Mouse (Mus musculus) limb, embryonic 12.5 days (tissue): ENCODE measurements around the gene Pmp22. TPM values are rescaled to one million over a fixed set of nuclear protein-coding genes. Genes with fewer than 3 reads are reported as not detected.

Source experiments
- ATAC-seq: fragments of 200-750 bp; cut with Nextera tagmentation; 2 replicates; pipeline ENCODE4 v1.8.0; 2017; ENCODE audit warnings: low read depth, moderate TSS enrichment; ENCODE audit not compliant: insufficient number of reproducible peaks, insufficient read depth, low FRiP score, low TSS enrichment
- H3K27ac ChIP-seq: fragments of 300-500 bp; sonication (generic); 2 replicates; pipeline ENCODE4 v1.5.1; 2016; ENCODE audit warnings: mild to moderate bottlenecking, moderate library complexity
- H3K27me3 ChIP-seq: fragments of 300-500 bp; sonication (generic); 2 replicates; pipeline ENCODE4 v1.6.1; 2016; ENCODE audit warnings: mild to moderate bottlenecking, moderate library complexity
- H3K36me3 ChIP-seq: fragments of 300-500 bp; sonication (generic); 2 replicates; pipeline ENCODE4 v1.6.1; 2016; ENCODE audit warnings: mild to moderate bottlenecking, moderate library complexity
- H3K4me1 ChIP-seq: fragments of 300-500 bp; sonication (generic); replicated peaks from 2 replicates; pipeline ENCODE4 v1.6.1; 2016
- H3K4me2 ChIP-seq: fragments of 300-500 bp; sonication (generic); 2 replicates; pipeline ENCODE4 v1.6.1; 2016; ENCODE audit warnings: mild to moderate bottlenecking, moderate library complexity
- H3K4me3 ChIP-seq: fragments of 300-500 bp; sonication (generic); replicated peaks from 2 replicates; pipeline ENCODE4 v1.5.1; 2016; ENCODE audit warnings: mild to moderate bottlenecking
- H3K9ac ChIP-seq: fragments of 300-500 bp; sonication (generic); replicated peaks from 2 replicates; pipeline ENCODE4 v1.6.1; 2016; ENCODE audit warnings: mild to moderate bottlenecking, moderate library complexity
- H3K9me3 ChIP-seq: fragments of 300-500 bp; sonication (generic); 2 replicates; pipeline ENCODE4 v1.6.1; 2016; ENCODE audit warnings: mild to moderate bottlenecking, moderate library complexity
- WGBS: fragments of 180-500 bp; shearing (Covaris S2); methylation state at CpG from one replicate; pipeline ENCODE4 v1.1.7; 2016; 5-methylcytosine and 5-hydroxymethylcytosine counted together
- polyA plus RNA-seq: library from polyadenylated mRNA; unstranded; fragments of >200 nt; fragmentation: Nextera tagmentation; extraction: Ambion mirVana; gene quantifications from 2 replicates; pipeline ENCODE4 v1.2.1, GENCODE M21; 2016

The Pmp22 gene
- polyA plus RNA-seq, 1 experiment from 2014 or later: 56.8 TPM

- Histone ChIP-seq H3K27ac (no peak overlapping the region), H3K36me3 (no peaks in the 10 kb centered on the region), H3K4me2 (no peak overlapping the region), H3K9ac (no peak overlapping the region), H3K4me3 (no peak overlapping the region), H3K4me1 (peaks cover 56% of the 10 kb centered on the region), H3K27me3 (peaks cover 39% of the 10 kb centered on the region), H3K9me3 (no peaks in the 10 kb centered on the region)
- no peak for ATAC-seq
- WGBS: 83% methylated on average over 4 of the region's 4 CpGs
Observed at GRCm38 (mm10) chr11:63127513-63127912, 1.3 kb upstream of the Pmp22 start.

GRCm38 (mm10) chr11:63129375-63129774 lies 593 bp downstream of the Pmp22 start:
- H3K27me3 ChIP-seq: peaks cover 39% of the 10 kb centered on the region
- 0 out of 2 replicates have a peak, but pooled peaks cover under 1% of the 10 kb centered on the region for H3K36me3 ChIP-seq
- H3K4me2 ChIP-seq: no peak overlapping the region

GRCm38 (mm10) chr11:63129840-63130239 lies 1.1 kb downstream of the Pmp22 start:
- 17% methylated on average over 12 of the region's 12 CpGs for WGBS
- H3K4me1 ChIP-seq: peaks cover 56% of the 10 kb centered on the region
- H3K9ac ChIP-seq: no peak overlapping the region
- ATAC-seq: no peak
- no peak overlapping the region for H3K4me3 ChIP-seq
- H3K9me3 ChIP-seq: no peaks in the 10 kb centered on the region
- H3K27ac ChIP-seq: no peak overlapping the region
- H3K36me3 ChIP-seq: peaks cover 5% of the 10 kb centered on the region; the same call in 1 of the 2 replicates
- H3K4me2 ChIP-seq: no peak overlapping the region
- H3K27me3 ChIP-seq: peaks cover 39% of the 10 kb centered on the region

More at GRCm38 (mm10) chr11:63129375-63129774, 593 bp downstream of the Pmp22 start:
- ATAC-seq: no peak
- no peak overlapping the region for H3K27ac ChIP-seq
- WGBS: 35% methylated on average over 9 of the region's 9 CpGs
- H3K9ac ChIP-seq: no peak overlapping the region
- H3K4me3 ChIP-seq: no peak overlapping the region
- H3K9me3 ChIP-seq: no peaks in the 10 kb centered on the region
- peaks cover 56% of the 10 kb centered on the region for H3K4me1 ChIP-seq

GRCm38 (mm10) chr11:63130497-63130896 lies 1.7 kb downstream of the Pmp22 start:
- H3K9ac ChIP-seq: no peak overlapping the region

GRCm38 (mm10) chr11:63131001-63131692 lies 2.4 kb downstream of the Pmp22 start:
- peak overlapping the region; percentile 77 for H3K4me2 ChIP-seq
- H3K36me3 ChIP-seq: peaks cover 9% of the 10 kb centered on the region; the same call in 1 of the 2 replicates
- H3K9me3 ChIP-seq: no peaks in the 10 kb centered on the region
- peak overlapping the region; percentile 62 for H3K4me3 ChIP-seq
- ATAC-seq: no peak
- peak overlapping the region; percentile 85 for H3K9ac ChIP-seq
- WGBS: 5% methylated on average over 33 of the region's 33 CpGs
- H3K27me3 ChIP-seq: peaks cover 39% of the 10 kb centered on the region
- 0 out of 2 replicates have a peak overlapping the region, but pooled peaks have one; percentile 62 for H3K27ac ChIP-seq
- H3K4me1 ChIP-seq: peaks cover 63% of the 10 kb centered on the region

More at GRCm38 (mm10) chr11:63130497-63130896, 1.7 kb downstream of the Pmp22 start:
- ATAC-seq: no peak
- Histone ChIP-seq H3K27ac (no peak overlapping the region), H3K4me2 (peak overlapping the region; percentile 77), H3K4me1 (peaks cover 62% of the 10 kb centered on the region), H3K9me3 (no peaks in the 10 kb centered on the region), H3K27me3 (peaks cover 39% of the 10 kb centered on the region), H3K36me3 (peaks cover 6% of the 10 kb centered on the region; the same call in 1 of the 2 replicates), H3K4me3 (peak overlapping the region; percentile 62; the same call in 1 of the 2 replicates)
- WGBS: 44% methylated on average over 8 of the region's 8 CpGs

GRCm38 (mm10) chr11:63131693-63132040 lies 2.9 kb downstream of the Pmp22 start:
- peak overlapping the region; percentile 94 for H3K27ac ChIP-seq
- H3K27me3 ChIP-seq: peaks cover 39% of the 10 kb centered on the region
- ATAC-seq: no peak
- H3K4me2 ChIP-seq: peak overlapping the region; percentile 77
- H3K4me3 ChIP-seq: peak overlapping the region; percentile 62
- H3K9ac ChIP-seq: peak overlapping the region; percentile 85
- 6% methylated on average over 11 of the region's 11 CpGs for WGBS
- peaks cover 62% of the 10 kb centered on the region for H3K4me1 ChIP-seq
- H3K9me3 ChIP-seq: no peaks in the 10 kb centered on the region
- H3K36me3 ChIP-seq: peaks cover 14% of the 10 kb centered on the region

- Histone ChIP-seq H3K4me3 (peak overlapping the region; percentile 62), H3K27ac (peak overlapping the region; percentile 94), H3K9ac (peak overlapping the region; percentile 85), H3K27me3 (peaks cover 39% of the 10 kb centered on the region), H3K4me2 (peak overlapping the region; percentile 77), H3K36me3 (peaks cover 18% of the 10 kb centered on the region), H3K4me1 (peaks cover 62% of the 10 kb centered on the region), H3K9me3 (no peaks in the 10 kb centered on the region)
- ATAC-seq: no peak
- WGBS: 1% methylated on average over 11 of the region's 11 CpGs
Observed at GRCm38 (mm10) chr11:63132151-63132500, 3.3 kb downstream of the Pmp22 start.

GRCm38 (mm10) chr11:63132501-63133435 lies 4.0 kb downstream of the Pmp22 start:
- peak overlapping the region; percentile 77 for H3K4me2 ChIP-seq
- H3K9me3 ChIP-seq: no peaks in the 10 kb centered on the region
- H3K9ac ChIP-seq: peak overlapping the region; percentile 85
- peaks cover 23% of the 10 kb centered on the region for H3K36me3 ChIP-seq
- peaks cover 37% of the 10 kb centered on the region for H3K27me3 ChIP-seq
- peak overlapping the region; percentile 94 for H3K27ac ChIP-seq
- H3K4me3 ChIP-seq: peak overlapping the region; percentile 62
- peaks cover 62% of the 10 kb centered on the region for H3K4me1 ChIP-seq
- peak; percentile 50 for ATAC-seq
- 1% methylated on average over 66 of the region's 66 CpGs for WGBS

GRCm38 (mm10) chr11:63134021-63134420 lies 5.2 kb downstream of the Pmp22 start:
- H3K27me3 ChIP-seq: peaks cover 29% of the 10 kb centered on the region
- no peak overlapping the region for H3K9ac ChIP-seq
- no peak overlapping the region for H3K27ac ChIP-seq
- 87% methylated on average over 5 of the region's 5 CpGs for WGBS
- peak overlapping the region; percentile 77 for H3K4me2 ChIP-seq
- peak overlapping the region; percentile 62 for H3K4me3 ChIP-seq
- no peaks in the 10 kb centered on the region for H3K9me3 ChIP-seq
- peaks cover 62% of the 10 kb centered on the region for H3K4me1 ChIP-seq
- peaks cover 34% of the 10 kb centered on the region for H3K36me3 ChIP-seq
- ATAC-seq: no peak

- Histone ChIP-seq H3K36me3 (peaks cover 37% of the 10 kb centered on the region), H3K4me3 (no peak overlapping the region), H3K27ac (peak overlapping the region; percentile 83), H3K27me3 (peaks cover 20% of the 10 kb centered on the region), H3K9me3 (no peaks in the 10 kb centered on the region), H3K4me1 (peaks cover 55% of the 10 kb centered on the region), H3K4me2 (peak overlapping the region; percentile 77), H3K9ac (no peak overlapping the region)
- ATAC-seq: no peak
- 52% methylated on average over 15 of the region's 15 CpGs for WGBS
Observed at GRCm38 (mm10) chr11:63134742-63135482, 6.1 kb downstream of the Pmp22 start.
